Mouse (Mus musculus): ENCODE data around the gene Gm3336.

DNA sequence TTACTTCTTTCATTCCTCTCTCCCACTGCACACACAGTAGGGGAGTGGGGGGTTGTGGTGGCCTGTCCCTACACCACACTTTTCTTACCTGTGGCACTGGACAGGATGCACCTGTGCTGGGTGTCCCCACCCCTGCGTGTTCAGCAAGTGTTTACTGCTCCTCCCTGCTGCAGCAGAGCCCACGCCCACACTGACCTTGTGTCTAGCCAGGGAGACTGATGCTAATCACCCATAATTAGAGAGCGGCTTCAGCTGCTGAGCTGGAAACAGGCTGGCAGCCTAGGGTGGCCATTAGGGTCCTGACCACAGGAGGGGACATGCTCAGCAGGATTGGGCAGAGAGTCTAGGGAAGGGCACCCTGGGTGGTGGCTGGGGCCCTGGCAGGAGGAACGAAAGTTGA, 43.6 kb upstream of the Gm3336 start:
- TF ChIP-seq MAX (IDR thresholded peaks at IDR 0.05) (no peak), CTCF (IDR thresholded peaks at IDR 0.05; ENCODE audit: control insufficient read depth, insufficient read depth, insufficient read length) (no peak), MYOD1 (IDR thresholded peaks at IDR 0.05; ENCODE audit: control insufficient read depth, insufficient read length, low read depth) (no peak), USF1 (IDR thresholded peaks at IDR 0.05; ENCODE audit: low read depth) (no peak), MYOG (IDR thresholded peaks at IDR 0.05; ENCODE audit: control insufficient read depth, extremely low read depth, insufficient read length) (no peak), CEBPB (IDR thresholded peaks at IDR 0.05; ENCODE audit: low read depth) (no peak)

All from C2C12 (cell line).